Mouse (Mus musculus) limb, embryonic 15.5 days (tissue): Measurements from ENCODE around the gene Ppil1. TPM values are rescaled to one million over a fixed set of nuclear protein-coding genes. Genes with fewer than 3 reads are reported as not detected.

Source experiments
- ATAC-seq: fragments of 200-750 bp; cut with Nextera tagmentation; 2 replicates; pipeline ENCODE4 v1.8.0; 2017; ENCODE audit warnings: low read depth, moderate TSS enrichment; ENCODE audit not compliant: insufficient number of reproducible peaks, low FRiP score, low TSS enrichment
- H3K27ac ChIP-seq: fragments of 300-500 bp; sonication (generic); 2 replicates; pipeline ENCODE4 v1.5.1; 2015; ENCODE audit warnings: moderate library complexity, mild to moderate bottlenecking, inconsistent platforms
- H3K27me3 ChIP-seq: fragments of 300-500 bp; sonication (generic); 2 replicates; pipeline ENCODE4 v1.6.1; 2015; ENCODE audit warnings: inconsistent platforms
- H3K36me3 ChIP-seq: fragments of 300-500 bp; sonication (generic); 2 replicates; pipeline ENCODE4 v1.6.1; 2015; ENCODE audit warnings: inconsistent platforms
- H3K4me1 ChIP-seq: fragments of 300-500 bp; sonication (generic); 2 replicates; pipeline ENCODE4 v1.6.1; 2015; ENCODE audit warnings: inconsistent platforms
- H3K4me2 ChIP-seq: fragments of 300-500 bp; sonication (generic); 2 replicates; pipeline ENCODE4 v1.6.1; 2015; ENCODE audit warnings: mild to moderate bottlenecking, inconsistent platforms
- H3K4me3 ChIP-seq: fragments of 300-500 bp; sonication (generic); 2 replicates; pipeline ENCODE4 v1.5.1; 2015; ENCODE audit warnings: mild to moderate bottlenecking, inconsistent platforms
- H3K9ac ChIP-seq: fragments of 300-500 bp; sonication (generic); 2 replicates; pipeline ENCODE4 v1.6.1; 2015; ENCODE audit warnings: inconsistent platforms
- H3K9me3 ChIP-seq: fragments of 300-500 bp; sonication (generic); 2 replicates; pipeline ENCODE4 v1.6.1; 2016; ENCODE audit warnings: inconsistent platforms
- WGBS: fragments of 180-500 bp; shearing (Covaris S2); methylation state at CpG from one replicate; pipeline ENCODE4 v1.1.7; 2015; 5-methylcytosine and 5-hydroxymethylcytosine counted together
- polyA plus RNA-seq: library from polyadenylated mRNA; unstranded; fragments of >200 nt; fragmentation: Nextera tagmentation; extraction: Ambion mirVana; gene quantifications from 2 replicates; pipeline ENCODE4 v1.2.1, GENCODE M21; 2015

Gene Ppil1
- polyA plus RNA-seq, 1 experiment from 2014 or later: 130 TPM

DNA sequence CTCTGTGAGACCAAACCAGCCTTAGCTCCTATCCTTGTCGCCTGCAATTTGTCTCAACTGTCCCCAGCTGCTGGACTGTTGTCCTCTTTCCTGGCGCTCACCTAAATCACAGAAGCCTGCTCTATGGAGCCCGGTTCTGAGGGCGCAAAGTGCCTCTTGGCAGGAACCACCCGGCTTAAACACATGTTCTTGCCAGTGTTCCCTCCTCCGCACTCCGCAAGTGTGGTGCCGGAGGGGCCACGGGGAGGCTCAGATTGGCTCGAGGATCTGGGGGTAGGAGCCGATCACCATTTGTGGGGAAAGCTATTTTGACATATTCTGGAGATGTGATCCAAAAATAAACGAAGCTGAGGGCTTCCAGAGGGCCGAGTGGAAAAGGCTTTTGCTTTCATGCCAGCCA, 16.1 kb downstream of the Ppil1 start:
- Histone ChIP-seq H3K9ac (no peak overlapping the region), H3K4me2 (no peak overlapping the region), H3K27ac (0 out of 2 replicates have a peak overlapping the region, but pooled peaks have one; percentile 13), H3K27me3 (no peaks in the 10 kb centered on the region), H3K36me3 (peaks cover 29% of the 10 kb centered on the region), H3K4me1 (peaks cover 42% of the 10 kb centered on the region), H3K9me3 (no peaks in the 10 kb centered on the region), H3K4me3 (no peak overlapping the region)
- no peak for ATAC-seq
- WGBS: 62% methylated on average over 13 of the region's 13 CpGs

DNA sequence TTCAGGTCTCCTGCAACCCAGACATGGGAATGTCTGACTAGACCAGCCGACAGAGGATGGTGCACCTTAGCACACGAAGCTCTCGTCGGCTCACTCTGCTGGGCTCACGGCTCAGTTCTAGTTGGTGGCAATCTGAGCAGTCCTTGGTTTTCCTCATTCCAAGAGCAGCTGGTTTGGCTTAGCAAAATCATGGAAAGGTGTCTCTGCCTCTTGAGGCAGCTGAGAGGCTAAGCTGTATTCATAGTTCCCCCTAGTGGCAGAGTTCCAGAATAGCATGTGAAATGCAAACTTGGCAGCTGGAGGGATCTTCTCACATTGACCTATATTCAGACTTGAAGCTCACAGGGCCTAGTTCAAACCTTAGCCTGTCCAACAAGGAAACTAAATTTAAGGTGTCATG, 17.4 kb downstream of the Ppil1 start:
- WGBS: 12% methylated on average over 5 of the region's 5 CpGs
- Histone ChIP-seq H3K4me1 (peaks cover 32% of the 10 kb centered on the region), H3K36me3 (peaks cover 27% of the 10 kb centered on the region), H3K9me3 (no peaks in the 10 kb centered on the region), H3K4me3 (no peak overlapping the region), H3K27me3 (0 out of 2 replicates have a peak, but pooled peaks cover 3% of the 10 kb centered on the region), H3K27ac (no peak overlapping the region), H3K9ac (no peak overlapping the region), H3K4me2 (no peak overlapping the region)
- no peak for ATAC-seq

DNA sequence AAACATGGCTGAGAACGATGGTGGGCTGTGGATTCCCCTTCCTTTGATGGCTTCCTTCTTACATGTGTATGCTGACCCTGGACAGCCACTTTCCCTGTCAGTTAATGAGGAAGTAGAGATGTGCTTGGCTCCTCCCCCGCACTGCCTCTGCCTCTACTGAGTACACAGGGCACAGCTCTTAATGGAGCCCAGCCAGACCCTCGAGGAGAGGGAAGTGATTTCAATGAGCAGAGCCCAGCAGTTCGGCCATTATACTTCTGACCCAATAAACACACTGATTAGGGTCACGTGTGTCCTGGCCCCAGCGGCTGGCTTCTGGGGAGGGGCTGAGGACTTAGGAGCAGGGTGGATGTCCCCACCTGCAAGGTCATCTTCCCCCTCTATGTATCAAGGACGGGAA, 18.3 kb downstream of the Ppil1 start:
- ATAC-seq: no peak
- whole genome bisulfite sequencing: 40% methylated on average over 7 of the region's 7 CpGs
- peaks cover 18% of the 10 kb centered on the region for H3K36me3 ChIP-seq

DNA sequence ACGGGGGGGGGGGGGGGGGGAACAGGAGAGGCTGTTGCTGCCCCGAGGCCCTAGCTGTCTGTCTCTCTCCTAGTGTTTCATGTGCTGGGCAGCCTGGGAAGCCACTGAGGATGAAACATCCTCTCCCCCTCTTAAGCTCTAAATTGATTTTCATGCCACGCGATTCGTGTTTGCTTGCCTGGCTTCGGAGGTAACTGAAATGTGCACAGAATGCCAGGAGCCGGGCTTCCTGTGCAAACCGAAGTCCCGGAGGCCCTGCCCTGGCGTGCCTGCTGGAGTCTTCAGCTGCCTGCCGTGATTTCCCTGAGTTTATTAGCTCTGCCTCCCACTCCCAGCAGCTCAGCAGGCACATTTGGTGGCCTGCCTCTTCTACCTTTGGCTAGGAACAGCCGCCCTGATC, 19.1 kb downstream of the Ppil1 start:
- Histone ChIP-seq H3K27me3 (0 out of 2 replicates have a peak, but pooled peaks cover 3% of the 10 kb centered on the region), H3K4me3 (no peak overlapping the region), H3K27ac (no peak overlapping the region), H3K9me3 (no peaks in the 10 kb centered on the region), H3K4me1 (peaks cover 24% of the 10 kb centered on the region), H3K36me3 (peaks cover 10% of the 10 kb centered on the region), H3K9ac (no peak overlapping the region), H3K4me2 (no peak overlapping the region)
- WGBS: 8% methylated on average over 12 of the region's 12 CpGs
- ATAC-seq: no peak

More for the DNA sequence above, 18.3 kb downstream of the Ppil1 start:
- Histone ChIP-seq H3K27me3 (0 out of 2 replicates have a peak, but pooled peaks cover 3% of the 10 kb centered on the region), H3K27ac (no peak overlapping the region), H3K4me2 (no peak overlapping the region), H3K4me1 (peaks cover 26% of the 10 kb centered on the region), H3K9ac (no peak overlapping the region), H3K4me3 (no peak overlapping the region), H3K9me3 (no peaks in the 10 kb centered on the region)

DNA sequence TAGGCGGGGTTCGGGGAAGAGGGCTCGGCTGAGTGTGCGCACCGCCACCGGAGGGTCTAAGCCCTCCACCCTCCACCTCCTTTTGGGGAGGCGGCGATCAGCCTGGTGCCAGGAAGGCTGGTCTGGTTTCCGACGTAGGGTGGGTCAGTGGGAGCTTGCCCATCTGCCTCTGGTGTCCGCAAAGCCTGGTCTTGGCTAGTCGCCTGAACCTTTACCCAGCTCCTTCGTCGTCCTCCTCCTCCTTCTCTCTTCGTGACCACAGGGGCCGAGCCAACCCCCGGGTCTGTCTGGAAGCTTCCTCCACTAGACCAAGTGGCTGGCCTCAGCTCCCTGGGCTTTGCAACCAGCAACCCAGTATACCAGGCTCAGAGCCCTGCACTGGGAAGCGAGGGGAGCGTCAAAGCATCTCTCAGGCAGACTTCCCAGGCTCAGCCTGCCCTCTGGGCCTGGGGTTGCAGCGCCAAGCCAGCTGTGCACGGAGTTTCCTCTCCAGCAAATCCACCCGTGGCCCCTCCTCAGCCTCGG, 25.5 kb downstream of the Ppil1 start:
- no peaks in the 10 kb centered on the region for H3K36me3 ChIP-seq
- H3K4me3 ChIP-seq: peak overlapping the region; percentile 62
- peaks cover 26% of the 10 kb centered on the region for H3K27me3 ChIP-seq
- H3K4me1 ChIP-seq: peaks cover 29% of the 10 kb centered on the region
- H3K9ac ChIP-seq: peak overlapping the region; percentile 48
- WGBS: 2% methylated on average over 23 of the region's 23 CpGs
- no peak for ATAC-seq
- no peak overlapping the region for H3K27ac ChIP-seq
- H3K4me2 ChIP-seq: peak overlapping the region; percentile 99
- H3K9me3 ChIP-seq: no peaks in the 10 kb centered on the region

DNA sequence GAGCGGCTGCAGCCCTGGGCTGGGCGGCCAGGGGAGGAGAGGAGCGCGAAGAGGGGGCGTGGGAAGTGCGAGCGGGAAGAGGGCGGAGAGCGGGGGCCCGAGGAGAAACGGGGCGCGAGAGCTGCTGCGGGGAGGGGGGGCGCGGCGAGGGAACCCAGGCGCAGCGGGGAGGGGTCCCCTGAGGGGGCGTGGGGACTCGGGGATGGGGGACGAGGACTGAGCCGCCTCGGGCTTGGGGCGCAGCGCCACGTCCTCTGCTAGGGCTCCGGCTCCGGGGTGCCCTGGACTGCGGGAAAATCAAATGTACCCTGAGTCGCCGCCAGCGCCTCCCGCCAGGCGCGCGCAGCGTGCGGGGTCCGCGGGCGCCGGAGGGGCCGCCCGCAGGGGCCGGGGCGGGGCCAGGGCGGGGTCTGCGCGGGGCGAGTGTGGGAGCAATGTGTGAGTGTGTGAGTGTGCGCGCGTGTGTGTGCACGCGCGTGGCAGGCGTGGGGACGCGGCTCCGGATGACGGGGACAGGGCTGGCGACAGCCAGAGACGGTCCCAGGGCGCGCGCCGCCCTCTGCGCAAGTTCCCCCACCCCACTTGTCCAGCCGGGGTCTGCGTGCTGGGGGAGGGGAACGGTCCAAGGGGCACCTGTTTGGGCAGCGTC, 26.1 kb downstream of the Ppil1 start, which contains the start of gene Cpne5:
Gene Cpne5 (minus strand): TSS at position 396 of the 649 bp plus-strand sequence.
- H3K9ac ChIP-seq: peak within 1 kb of the TSS; percentile 48
- H3K4me3 ChIP-seq: peak within 1 kb of the TSS; percentile 62
- no peaks in the 10 kb centered on the region for H3K9me3 ChIP-seq
- no peaks in the 10 kb centered on the region for H3K36me3 ChIP-seq
- WGBS: under 1% methylated on average over 55 of the region's 73 CpGs
- peak within 1 kb of the TSS; percentile 99 for H3K4me2 ChIP-seq
- peaks cover 34% of the 10 kb centered on the region for H3K4me1 ChIP-seq
- peaks cover 26% of the 10 kb centered on the region for H3K27me3 ChIP-seq
- H3K27ac ChIP-seq: no peak within 1 kb of the TSS
- ATAC-seq: peak; percentile 45; the same call in 1 of the 2 replicates

DNA sequence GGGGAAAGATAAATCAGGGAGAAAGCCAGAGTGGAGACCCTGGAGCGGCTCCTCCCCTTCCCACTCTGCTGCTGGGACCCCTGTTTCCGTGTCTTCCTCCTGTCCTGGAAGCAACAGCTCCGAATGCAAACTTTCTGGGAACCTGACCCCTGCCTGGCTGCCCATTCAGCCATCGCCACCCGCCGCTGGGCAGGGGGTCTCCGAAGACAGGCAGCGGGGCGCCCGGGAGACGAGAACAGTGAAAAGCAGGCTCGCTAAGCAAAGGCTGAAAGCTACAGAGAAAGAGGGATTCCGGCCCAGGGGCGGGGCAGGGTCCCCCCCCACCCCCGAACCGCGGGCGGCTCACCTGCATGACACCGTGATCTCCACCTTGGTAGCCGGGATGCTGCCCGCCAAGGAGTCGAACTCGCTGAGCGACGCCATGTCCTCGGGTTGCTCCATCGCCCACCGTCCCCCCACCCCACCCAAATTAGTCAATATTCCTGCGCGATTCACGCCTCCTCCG, 26.7 kb downstream of the Ppil1 start:
- Histone ChIP-seq H3K9ac (peak overlapping the region; percentile 48), H3K4me2 (peak overlapping the region; percentile 99), H3K4me1 (peaks cover 34% of the 10 kb centered on the region), H3K36me3 (no peaks in the 10 kb centered on the region), H3K27ac (no peak overlapping the region), H3K27me3 (peaks cover 23% of the 10 kb centered on the region), H3K4me3 (peak overlapping the region; percentile 62), H3K9me3 (no peaks in the 10 kb centered on the region)
- WGBS: under 1% methylated on average over 32 of the region's 32 CpGs
- ATAC-seq: no peak

DNA sequence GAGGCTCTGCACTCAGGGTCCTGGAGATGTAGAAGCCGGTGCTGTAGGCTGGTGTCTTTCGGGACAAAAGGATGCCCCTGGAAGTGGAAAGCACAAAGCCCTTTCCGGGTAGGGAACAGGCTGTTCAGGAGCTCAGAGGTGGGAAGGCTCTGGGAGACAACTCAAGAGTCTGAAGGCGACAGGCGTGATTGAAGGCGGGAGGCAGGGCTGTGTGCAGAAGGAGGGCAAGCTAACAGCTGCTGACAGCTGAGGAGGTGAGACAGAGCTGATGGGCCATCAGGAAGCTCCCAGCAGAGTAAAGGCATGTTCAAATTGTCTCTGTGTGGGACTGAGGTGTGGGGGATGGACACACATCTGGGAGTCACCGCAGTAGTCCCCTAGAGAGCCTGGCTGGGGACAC, 27.9 kb downstream of the Ppil1 start:
- Histone ChIP-seq H3K27me3 (peaks cover 23% of the 10 kb centered on the region), H3K4me2 (0 out of 2 replicates have a peak overlapping the region, but pooled peaks have one; percentile 99), H3K27ac (no peak overlapping the region), H3K36me3 (no peaks in the 10 kb centered on the region), H3K4me1 (peaks cover 34% of the 10 kb centered on the region), H3K9me3 (no peaks in the 10 kb centered on the region), H3K9ac (no peak overlapping the region), H3K4me3 (peak overlapping the region; percentile 62; the same call in 1 of the 2 replicates)
- WGBS: 60% methylated on average over 7 of the region's 7 CpGs
- no peak for ATAC-seq

DNA sequence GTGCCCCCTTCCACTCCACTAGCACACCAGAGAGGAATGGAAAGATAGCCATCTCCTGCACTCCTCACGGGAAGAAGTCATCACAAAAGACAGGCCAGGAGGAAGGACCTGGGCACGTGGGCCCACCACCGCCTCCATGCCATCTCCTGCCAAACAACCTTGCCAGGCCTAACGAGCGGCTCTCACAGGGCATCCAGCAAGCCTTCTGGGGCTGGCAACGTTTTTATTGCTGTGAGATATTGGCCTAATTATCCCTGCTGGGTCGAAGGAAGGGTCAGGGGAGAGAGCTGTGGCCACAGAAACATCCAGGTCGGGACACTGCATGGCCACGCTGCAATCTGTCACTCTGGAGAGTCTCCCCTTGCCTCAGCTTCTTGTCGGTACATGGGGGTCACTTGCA, 32.9 kb downstream of the Ppil1 start:
- WGBS: 58% methylated on average over 10 of the region's 10 CpGs

DNA sequence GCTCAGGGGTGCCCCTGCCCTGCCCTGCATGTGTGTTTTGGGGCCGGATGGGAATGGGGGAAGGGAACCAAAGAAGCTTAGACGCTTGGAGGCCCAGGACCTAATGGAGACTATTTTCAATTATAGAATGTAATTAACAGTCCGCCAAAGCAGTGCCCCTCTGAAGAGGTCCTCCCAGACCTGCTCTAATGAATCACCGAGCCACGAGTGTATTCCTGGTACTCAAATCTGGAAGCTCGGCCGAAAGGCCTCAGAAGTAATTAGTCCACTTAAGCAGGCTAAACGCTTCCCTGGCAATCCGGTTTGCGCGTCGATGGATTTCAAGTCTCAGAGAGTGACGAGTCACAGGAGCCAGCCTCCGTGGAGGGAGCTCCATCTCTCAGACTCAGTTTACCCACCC, 43.4 kb downstream of the Ppil1 start:
- WGBS: 55% methylated on average over 14 of the region's 14 CpGs
- H3K9me3 ChIP-seq: no peaks in the 10 kb centered on the region
- H3K4me2 ChIP-seq: no peak overlapping the region
- no peaks in the 10 kb centered on the region for H3K27me3 ChIP-seq
- no peak for ATAC-seq
- H3K9ac ChIP-seq: no peak overlapping the region
- no peaks in the 10 kb centered on the region for H3K36me3 ChIP-seq
- no peaks in the 10 kb centered on the region for H3K4me1 ChIP-seq
- H3K4me3 ChIP-seq: no peak overlapping the region
- H3K27ac ChIP-seq: no peak overlapping the region

More for the DNA sequence above, 32.9 kb downstream of the Ppil1 start:
- H3K27me3 ChIP-seq: peaks cover 2% of the 10 kb centered on the region; the same call in 1 of the 2 replicates
- H3K27ac ChIP-seq: no peak overlapping the region
- no peak for ATAC-seq
- no peak overlapping the region for H3K4me2 ChIP-seq
- peaks cover 10% of the 10 kb centered on the region; the same call in 1 of the 2 replicates for H3K4me1 ChIP-seq
- no peak overlapping the region for H3K9ac ChIP-seq
- no peaks in the 10 kb centered on the region for H3K9me3 ChIP-seq
- no peaks in the 10 kb centered on the region for H3K36me3 ChIP-seq
- no peak overlapping the region for H3K4me3 ChIP-seq

DNA sequence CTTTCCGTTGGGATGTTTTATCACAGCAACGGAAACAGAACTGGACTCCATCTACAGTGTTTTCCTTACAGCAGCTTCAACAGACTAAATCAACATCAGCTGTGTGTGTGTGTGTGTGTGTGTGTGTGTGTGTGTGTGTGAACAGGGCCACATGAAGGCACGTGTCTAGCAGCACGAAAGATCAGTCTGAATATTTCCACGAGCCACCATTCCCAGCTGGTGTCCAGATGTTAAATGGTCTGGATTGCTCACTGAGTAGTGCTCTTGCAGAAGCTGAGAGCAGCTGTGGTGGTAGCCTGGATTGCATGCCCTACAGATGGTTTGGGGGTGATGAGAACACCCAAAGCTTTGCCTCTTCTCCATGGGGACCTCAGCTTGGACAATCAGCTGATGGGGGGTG, 46.0 kb downstream of the Ppil1 start:
- H3K27me3 ChIP-seq: no peaks in the 10 kb centered on the region
- 41% methylated on average over 5 of the region's 5 CpGs for WGBS
- H3K27ac ChIP-seq: no peak overlapping the region
- no peaks in the 10 kb centered on the region for H3K9me3 ChIP-seq
- H3K36me3 ChIP-seq: no peaks in the 10 kb centered on the region
- no peak overlapping the region for H3K9ac ChIP-seq
- peaks cover 9% of the 10 kb centered on the region for H3K4me1 ChIP-seq
- H3K4me2 ChIP-seq: no peak overlapping the region
- peak; percentile 43; the same call in 1 of the 2 replicates for ATAC-seq
- H3K4me3 ChIP-seq: no peak overlapping the region

DNA sequence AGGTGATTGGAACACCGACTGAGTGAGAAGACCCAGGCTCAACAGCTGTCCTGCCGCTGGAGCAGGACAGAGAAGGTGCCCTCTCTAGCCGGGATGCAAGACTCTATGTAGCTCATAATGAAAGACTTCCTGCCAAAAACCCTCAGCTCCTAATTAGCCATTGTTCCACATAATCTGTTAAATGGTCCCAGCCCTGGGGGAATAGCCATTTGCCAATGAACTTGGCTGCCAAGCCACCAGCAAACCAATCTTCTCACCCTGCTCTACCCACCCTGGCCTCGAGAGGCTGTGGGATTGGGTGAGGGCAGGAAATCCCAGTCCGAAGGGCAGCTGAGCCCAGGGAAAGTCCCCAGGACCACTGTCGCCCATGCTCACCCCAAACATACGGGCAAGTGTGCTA, 47.9 kb downstream of the Ppil1 start:
- no peak for ATAC-seq
- no peak overlapping the region for H3K9ac ChIP-seq
- H3K4me3 ChIP-seq: no peak overlapping the region
- H3K36me3 ChIP-seq: no peaks in the 10 kb centered on the region
- H3K4me2 ChIP-seq: no peak overlapping the region
- H3K9me3 ChIP-seq: no peaks in the 10 kb centered on the region
- no peaks in the 10 kb centered on the region for H3K27me3 ChIP-seq
- H3K4me1 ChIP-seq: peaks cover 12% of the 10 kb centered on the region
- WGBS: 48% methylated on average over 7 of the region's 7 CpGs
- H3K27ac ChIP-seq: no peak overlapping the region
